Mouse (Mus musculus): ENCODE measurements around the gene Cabp4.

GRCm38 (mm10) chr19:4129462-4129861, 14.4 kb downstream of the Cabp4 start:
- TF ChIP-seq CTCF (IDR thresholded peaks at IDR 0.05; ENCODE audit: control insufficient read depth, insufficient read depth, insufficient read length) (no peak), MAX (IDR thresholded peaks at IDR 0.05) (no peak), USF1 (IDR thresholded peaks at IDR 0.05; ENCODE audit: low read depth) (no peak), MYOD1 (IDR thresholded peaks at IDR 0.05; ENCODE audit: control insufficient read depth, insufficient read length, low read depth) (no peak), MYOG (IDR thresholded peaks at IDR 0.05; ENCODE audit: control insufficient read depth, extremely low read depth, insufficient read length) (no peak)
